Mouse (Mus musculus) kidney, postnatal 0 days (tissue): ENCODE measurements at regions not wholly inside any gene's neighbourhood (a gene's known extent, or its start where the extent isn't known, plus 50 kb on each side); places are given as distances from the start of the nearest gene placed in this dataset.

Source experiments
- ATAC-seq: fragments of 200-750 bp; cut with Nextera tagmentation; replicated peaks from 2 replicates; pipeline ENCODE4 v1.8.0; 2017; ENCODE audit warnings: low read depth, moderate number of reproducible peaks, moderate TSS enrichment, moderate library complexity; ENCODE audit not compliant: low FRiP score
- DNase-seq: peaks from one replicate; pipeline ENCODE4 v3.0.0-alpha.2; 2016; ENCODE audit warnings: low spot score
- H3K27ac ChIP-seq: fragments of 300-500 bp; sonication (generic); 2 replicates; pipeline ENCODE4 v1.5.1; 2014; ENCODE audit warnings: mild to moderate bottlenecking
- H3K27me3 ChIP-seq: fragments of 300-500 bp; sonication (generic); 2 replicates; pipeline ENCODE4 v1.6.1; 2014; ENCODE audit warnings: low read length, mixed read lengths; ENCODE audit not compliant: insufficient read depth
- H3K36me3 ChIP-seq: fragments of 300-500 bp; sonication (generic); 2 replicates; pipeline ENCODE4 v1.6.1; 2014; ENCODE audit warnings: low read length, mixed read lengths; ENCODE audit not compliant: insufficient read depth
- H3K4me1 ChIP-seq: fragments of 300-500 bp; sonication (generic); replicated peaks from 2 replicates; pipeline ENCODE4 v1.6.1; 2014; ENCODE audit warnings: antibody characterized with exemption, low read length, mixed read lengths; ENCODE audit not compliant: insufficient read depth
- H3K4me2 ChIP-seq: fragments of 300-500 bp; sonication (generic); 2 replicates; pipeline ENCODE4 v1.6.1; 2014; ENCODE audit warnings: mild to moderate bottlenecking, low read length, moderate library complexity, mixed read lengths
- H3K4me3 ChIP-seq: fragments of 300-500 bp; sonication (generic); replicated peaks from 2 replicates; pipeline ENCODE4 v1.5.1; 2014; ENCODE audit warnings: low read depth, low read length
- H3K9ac ChIP-seq: fragments of 300-500 bp; sonication (generic); 2 replicates; pipeline ENCODE4 v1.6.1; 2014; ENCODE audit warnings: low read depth, low read length
- H3K9me3 ChIP-seq: fragments of 300-500 bp; sonication (generic); replicated peaks from 2 replicates; pipeline ENCODE4 v1.6.1; 2016; ENCODE audit warnings: low read length, inconsistent platforms, mixed read lengths
- CTCF ChIP-seq: IDR thresholded peaks from 2 replicates; pipeline ENCODE4 v1.5.1; 2016; ENCODE audit warnings: antibody characterized with exemption, low read depth, mild to moderate bottlenecking, moderate library complexity
- WGBS: fragments of 180-500 bp; shearing (Covaris S2); extraction: QIAGEN DNeasy Blood & Tissue Kit; methylation state at CpG from one replicate; pipeline ENCODE4 v1.1.7; 2014; 5-methylcytosine and 5-hydroxymethylcytosine counted together

- Histone ChIP-seq H3K9me3 (no peaks in the 10 kb centered on the region), H3K4me3 (no peak overlapping the region), H3K9ac (no peak overlapping the region), H3K36me3 (no peaks in the 10 kb centered on the region), H3K4me2 (no peak overlapping the region), H3K27me3 (no peaks in the 10 kb centered on the region), H3K4me1 (no peaks in the 10 kb centered on the region), H3K27ac (no peak overlapping the region)
- 85% methylated on average over 2 of the region's 2 CpGs for WGBS
- no peak for ATAC-seq
- no peak for DNase-seq
- no peak for TF ChIP-seq CTCF
These were observed 95.6 kb upstream of the Acvr2a start for GRCm38 (mm10) chr2:48718261-48718660.

GRCm38 (mm10) chr2:48730780-48731179 lies 83.1 kb upstream of the Acvr2a start:
- Histone ChIP-seq H3K36me3 (no peaks in the 10 kb centered on the region), H3K27ac (no peak overlapping the region), H3K4me3 (no peak overlapping the region), H3K4me1 (no peaks in the 10 kb centered on the region), H3K9me3 (no peaks in the 10 kb centered on the region), H3K4me2 (no peak overlapping the region), H3K27me3 (no peaks in the 10 kb centered on the region), H3K9ac (no peak overlapping the region)
- DNase-seq (peak; percentile 3), ATAC-seq (no peak)
- WGBS = 66% methylated on average over 8 of the region's 8 CpGs
- TF ChIP-seq CTCF = no peak

DNA sequence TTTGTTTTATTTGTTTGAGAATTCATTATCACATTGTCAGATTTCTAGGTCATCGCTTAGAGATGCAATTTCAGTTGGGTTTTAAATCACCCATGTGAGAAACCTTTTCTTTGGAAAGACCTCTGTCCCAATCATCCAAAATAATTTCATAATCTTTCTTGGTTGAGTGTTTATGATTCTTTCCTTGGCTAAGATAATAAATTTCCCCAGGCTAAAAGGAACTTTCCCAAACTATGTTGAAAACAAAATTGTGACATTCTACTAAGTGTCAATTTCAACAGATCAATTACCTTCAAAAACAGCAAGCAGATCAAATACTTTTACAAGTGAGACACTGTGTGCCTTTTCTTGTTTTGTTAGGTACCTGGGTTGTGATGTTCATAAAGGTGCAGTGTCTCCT lies 80.0 kb upstream of the Acvr2a start:
- TF ChIP-seq CTCF = no peak
- Histone ChIP-seq H3K4me2 (no peak overlapping the region), H3K27me3 (no peaks in the 10 kb centered on the region), H3K9me3 (no peaks in the 10 kb centered on the region), H3K4me3 (no peak overlapping the region), H3K27ac (no peak overlapping the region), H3K36me3 (no peaks in the 10 kb centered on the region), H3K4me1 (no peaks in the 10 kb centered on the region), H3K9ac (no peak overlapping the region)
- ATAC-seq (no peak), DNase-seq (no peak)
- 90% methylated on average over 1 of the region's 1 CpGs for WGBS

GRCm38 (mm10) chr2:48734521-48734920 lies 79.4 kb upstream of the Acvr2a start:
- no peak for DNase-seq
- 78% methylated on average over 6 of the region's 6 CpGs for WGBS

GRCm38 (mm10) chr2:48736312-48736711 lies 77.6 kb upstream of the Acvr2a start:
- Histone ChIP-seq H3K4me3 (no peak overlapping the region), H3K9ac (no peak overlapping the region), H3K27ac (no peak overlapping the region), H3K4me2 (no peak overlapping the region), H3K36me3 (no peaks in the 10 kb centered on the region), H3K9me3 (no peaks in the 10 kb centered on the region), H3K4me1 (no peaks in the 10 kb centered on the region), H3K27me3 (no peaks in the 10 kb centered on the region)
- ATAC-seq = no peak
- 90% methylated on average over 2 of the region's 2 CpGs for WGBS
- TF ChIP-seq CTCF = no peak
- DNase-seq = no peak

More at GRCm38 (mm10) chr2:48734521-48734920, 79.4 kb upstream of the Acvr2a start:
- ATAC-seq = no peak
- TF ChIP-seq CTCF = no peak
- H3K36me3 ChIP-seq = no peaks in the 10 kb centered on the region
- H3K4me1 ChIP-seq = no peaks in the 10 kb centered on the region
- no peak overlapping the region for H3K9ac ChIP-seq
- H3K4me2 ChIP-seq = no peak overlapping the region
- H3K27ac ChIP-seq = no peak overlapping the region
- H3K27me3 ChIP-seq = no peaks in the 10 kb centered on the region
- no peaks in the 10 kb centered on the region for H3K9me3 ChIP-seq
- no peak overlapping the region for H3K4me3 ChIP-seq
